Comparison of ENCODE assay signal across 8 mouse cellular contexts in the genomic region with DNA sequence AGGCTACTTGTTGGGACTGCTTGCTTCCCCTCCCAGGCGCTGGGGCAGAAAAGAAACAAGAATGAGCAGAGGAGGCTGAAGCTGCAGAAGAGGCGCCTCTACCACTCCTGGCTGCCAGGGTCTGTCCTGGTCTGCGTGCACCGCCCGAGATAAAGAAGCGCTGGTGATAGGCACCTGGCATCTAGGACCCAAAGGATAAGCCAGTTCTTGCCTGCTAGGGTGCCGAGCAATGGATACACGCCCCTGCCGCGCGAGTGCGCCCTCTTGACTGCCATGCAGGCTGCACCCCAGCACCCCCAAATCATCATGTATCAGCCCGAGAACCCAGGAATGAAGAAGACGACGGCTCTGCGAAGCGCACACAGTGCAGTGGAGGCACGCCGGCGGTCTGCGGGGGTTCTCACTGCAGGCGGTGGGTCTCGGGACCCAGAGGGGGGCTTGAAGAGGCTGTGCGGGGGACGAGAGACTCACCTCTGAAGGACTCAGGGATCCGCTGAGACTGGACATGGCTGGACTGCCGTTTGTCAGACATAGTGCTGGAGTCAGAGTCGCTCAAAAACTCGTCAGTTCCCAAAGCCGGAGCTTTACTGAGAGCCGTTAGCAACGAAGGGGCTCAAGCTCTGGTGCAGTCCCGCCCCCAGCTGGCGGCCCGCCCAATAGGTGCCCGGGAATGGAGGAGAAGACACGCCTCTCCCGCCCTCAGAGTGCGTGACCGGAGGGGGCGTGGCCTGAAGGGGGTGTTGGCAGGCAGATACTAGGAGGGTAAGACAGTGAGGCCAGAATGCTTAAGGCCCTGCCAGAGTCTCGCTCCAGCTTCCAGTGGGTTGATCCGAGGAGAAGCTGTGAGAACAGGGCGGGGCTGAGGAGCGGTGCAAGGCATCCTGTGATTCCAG. TPM values are rescaled to one million over a fixed set of nuclear protein-coding genes. Genes with fewer than 3 reads are reported as not detected.
DNase-seq lines count a peak whose midpoint lies in the region; ATAC-seq lines count a peak whose summit lies in the region.

TSS of gene Stom (minus strand) at position 589 of the 893 bp plus-strand sequence.

- under 1% methylated on average over 45 of the region's 45 CpGs for whole genome bisulfite sequencing in heart, embryonic 13.5 days
- WGBS in liver, embryonic 12.5 days (ENCODE audit: insufficient replicate concordance): under 1% methylated on average over 45 of the region's 45 CpGs
- under 1% methylated on average over 45 of the region's 45 CpGs for WGBS in stomach, embryonic 15.5 days

- peak within 1 kb of the TSS; percentile 92 for H3K9ac ChIP-seq in heart, embryonic 13.5 days
- peak within 1 kb of the TSS; percentile 97 for H3K9ac ChIP-seq in liver, embryonic 12.5 days
- peak within 1 kb of the TSS; percentile 85 for H3K9ac ChIP-seq in stomach, embryonic 15.5 days

- H3K4me2 ChIP-seq in heart, embryonic 13.5 days: peak within 1 kb of the TSS; percentile 98
- H3K4me2 ChIP-seq in liver, embryonic 12.5 days: peak within 1 kb of the TSS; percentile 81
- H3K4me2 ChIP-seq in stomach, embryonic 15.5 days: peak within 1 kb of the TSS; percentile 95

- H3K4me3 ChIP-seq in brown adipose tissue, adult 24 weeks (ENCODE audit: insufficient read depth, low read depth, low read length): peak within 1 kb of the TSS; percentile 85
- H3K4me3 ChIP-seq in heart, embryonic 13.5 days: peak within 1 kb of the TSS; percentile 82
- H3K4me3 ChIP-seq in liver, embryonic 12.5 days: peak within 1 kb of the TSS; percentile 90
- peak within 1 kb of the TSS; percentile 84 for H3K4me3 ChIP-seq in stomach, embryonic 15.5 days (replicated peaks)

- peak within 1 kb of the TSS; percentile 85 for H3K27ac ChIP-seq in brown adipose tissue, adult 24 weeks (replicated peaks; ENCODE audit: low read depth, low read length)
- H3K27ac ChIP-seq in heart, embryonic 13.5 days (replicated peaks): peak within 1 kb of the TSS; percentile 93
- H3K27ac ChIP-seq in liver, embryonic 12.5 days: peak within 1 kb of the TSS; percentile 100
- H3K27ac ChIP-seq in stomach, embryonic 15.5 days: peak within 1 kb of the TSS; percentile 95

- H3K9me3 ChIP-seq in heart, embryonic 13.5 days: no peaks in the 10 kb centered on the region
- H3K9me3 ChIP-seq in liver, embryonic 12.5 days (replicated peaks): no peaks in the 10 kb centered on the region
- H3K9me3 ChIP-seq in stomach, embryonic 15.5 days: no peaks in the 10 kb centered on the region

- H3K36me3 ChIP-seq in heart, embryonic 13.5 days: no peaks in the 10 kb centered on the region
- H3K36me3 ChIP-seq in liver, embryonic 12.5 days: peaks cover 26% of the 10 kb centered on the region
- H3K36me3 ChIP-seq in stomach, embryonic 15.5 days: no peaks in the 10 kb centered on the region

- ATAC-seq in heart, embryonic 13.5 days (ENCODE audit: extremely low read depth, insufficient number of reproducible peaks, low FRiP score, low TSS enrichment): peak; percentile 95
- ATAC-seq in liver, embryonic 12.5 days: peak; percentile 94
- peak; percentile 96 for ATAC-seq in stomach, embryonic 15.5 days (ENCODE audit: insufficient read depth, low FRiP score, low read depth)

- peaks cover 33% of the 10 kb centered on the region for H3K4me1 ChIP-seq in brown adipose tissue, adult 24 weeks (ENCODE audit: control insufficient read depth, insufficient read depth, insufficient read length, low read length)
- H3K4me1 ChIP-seq in heart, embryonic 13.5 days: peaks cover 24% of the 10 kb centered on the region
- H3K4me1 ChIP-seq in liver, embryonic 12.5 days: peaks cover 50% of the 10 kb centered on the region
- H3K4me1 ChIP-seq in stomach, embryonic 15.5 days: peaks cover 12% of the 10 kb centered on the region

- H3K27me3 ChIP-seq in heart, embryonic 13.5 days (replicated peaks): no peaks in the 10 kb centered on the region
- H3K27me3 ChIP-seq in liver, embryonic 12.5 days (replicated peaks): no peaks in the 10 kb centered on the region; the same call in 1 of the 2 replicates
- no peaks in the 10 kb centered on the region for H3K27me3 ChIP-seq in stomach, embryonic 15.5 days (replicated peaks)

- peak; percentile 98 for DNase-seq in CD4-positive, CD25-positive, alpha-beta regulatory T cell, adult 2 months (ENCODE audit: low read depth, low spot score)
- peak; percentile 66 for DNase-seq in fat pad, adult 2 months (ENCODE audit: extremely low read depth, low read depth, low spot score)
- DNase-seq in kidney, postnatal 10 days: peak; percentile 100
- DNase-seq in natural killer cell, adult 2 months (ENCODE audit: low spot score in 2 of 2): peak; percentile 98 to 99

RNA-seq across cellular contexts. Expression of gene Stom, which starts in this region (rescaled TPM):
- 230 and 257 TPM in 2 replicates for polyA plus RNA-seq in brown adipose tissue, adult 24 weeks (2012; ENCODE audit: insufficient read depth, insufficient read length, missing spikeins)
- polyA plus RNA-seq in heart, embryonic 13.5 days (2015; fragmentation: Nextera tagmentation; extraction: Ambion mirVana): 40.3 and 43.0 TPM in 2 replicates
- 134 TPM in 2 replicates for polyA plus RNA-seq in liver, embryonic 12.5 days (2016; fragmentation: Nextera tagmentation; extraction: Ambion mirVana)
- polyA plus RNA-seq in stomach, embryonic 15.5 days (2015; fragmentation: Nextera tagmentation; extraction: Ambion mirVana): 67.2 and 74.4 TPM in 2 replicates

Comparison
In these comparisons a context has a peak if more than half of its experiments do, and no peak if none do; other contexts are left out.
1. Peak in every context shown above with its lines: DNase-seq, ATAC-seq, H3K4me3 ChIP-seq and H3K27ac ChIP-seq.